Mouse (Mus musculus) heart, adult 2 months (tissue): ENCODE results near the gene Mpg. TPM values are rescaled to one million over a fixed set of nuclear protein-coding genes. Genes with fewer than 3 reads are reported as not detected.

Experiments used
- DNase-seq, 2 experiments: peaks; one replicate each; pipeline ENCODE4 v3.0.0; 2021
- H3K27ac ChIP-seq: fragments of 200-600 bp; 2 replicates; pipeline ENCODE4 v1.8.1; 2022
- H3K27me3 ChIP-seq: fragments of 200-500 bp; 2 replicates; pipeline ENCODE4 v1.6.1; 2012; ENCODE audit warnings: mild to moderate bottlenecking, low read length, inconsistent platforms, mixed read lengths; ENCODE audit not compliant: control insufficient read depth, insufficient read depth
- H3K36me3 ChIP-seq: fragments of 200-500 bp; 2 replicates; pipeline ENCODE4 v1.6.1; 2012; ENCODE audit warnings: low read length, inconsistent platforms; ENCODE audit not compliant: control insufficient read depth, insufficient read depth
- H3K4me1 ChIP-seq: fragments of 200-500 bp; 2 replicates; pipeline ENCODE4 v1.6.1; 2011; ENCODE audit warnings: low read length; ENCODE audit not compliant: control insufficient read depth, insufficient read depth
- H3K4me3 ChIP-seq: fragments of 200-600 bp; 2 replicates; pipeline ENCODE4 v1.8.1; 2022
- H3K79me2 ChIP-seq: fragments of 200-500 bp; replicated peaks from 2 replicates; pipeline ENCODE4 v1.6.1; 2012; ENCODE audit warnings: mild to moderate bottlenecking, inconsistent platforms, low read length, moderate library complexity, mixed read lengths; ENCODE audit not compliant: control insufficient read depth, insufficient read depth
- H3K9ac ChIP-seq: fragments of 200-500 bp; 2 replicates; pipeline ENCODE4 v1.6.1; 2012; ENCODE audit warnings: low read depth, mild to moderate bottlenecking, control low read depth, inconsistent platforms, low read length, mixed read lengths
- CTCF ChIP-seq: fragments of 200-600 bp; IDR thresholded peaks from 2 replicates; pipeline ENCODE4 v1.8.1; 2022; ENCODE audit warnings: antibody characterized with exemption, mild to moderate bottlenecking, moderate library complexity
- EP300 ChIP-seq: fragments of 200-500 bp; IDR thresholded peaks from 2 replicates; pipeline ENCODE4 v1.6.1; 2011; ENCODE audit warnings: low read depth, low read length, control low read depth; ENCODE audit not compliant: insufficient read depth
- POLR2A ChIP-seq: fragments of 200-500 bp; IDR thresholded peaks from 2 replicates; pipeline ENCODE4 v1.6.1; 2011; ENCODE audit warnings: mild to moderate bottlenecking, low read depth, low read length, control low read depth; ENCODE audit not compliant: insufficient read depth
- WGBS: fragments of 180-500 bp; shearing (Covaris S2); methylation state at CpG from one replicate; pipeline ENCODE4 v1.1.7; 2018; 5-methylcytosine and 5-hydroxymethylcytosine counted together
- intact Hi-C: fragments of 180-260 bp; cut with DNase I; formaldehyde crosslinking; loops from one replicate; pipeline ENCODE4 v1.15.1; 2025
- polyA plus RNA-seq: library from polyadenylated mRNA; depleted of rRNA; stranded (reverse); fragments of >200 nt; gene quantifications from 2 replicates; pipeline ENCODE4 v1.2.3, GENCODE M21; 2012
- total RNA-seq, 2 experiments: library from RNA; stranded (reverse); gene quantifications; 2 replicates each; pipeline ENCODE4 v1.2.3; 2021

Mpg gene
- total and polyA plus RNA-seq, 3 experiments, result 5.1 to 6.2 (median 5.2) TPM

DNA sequence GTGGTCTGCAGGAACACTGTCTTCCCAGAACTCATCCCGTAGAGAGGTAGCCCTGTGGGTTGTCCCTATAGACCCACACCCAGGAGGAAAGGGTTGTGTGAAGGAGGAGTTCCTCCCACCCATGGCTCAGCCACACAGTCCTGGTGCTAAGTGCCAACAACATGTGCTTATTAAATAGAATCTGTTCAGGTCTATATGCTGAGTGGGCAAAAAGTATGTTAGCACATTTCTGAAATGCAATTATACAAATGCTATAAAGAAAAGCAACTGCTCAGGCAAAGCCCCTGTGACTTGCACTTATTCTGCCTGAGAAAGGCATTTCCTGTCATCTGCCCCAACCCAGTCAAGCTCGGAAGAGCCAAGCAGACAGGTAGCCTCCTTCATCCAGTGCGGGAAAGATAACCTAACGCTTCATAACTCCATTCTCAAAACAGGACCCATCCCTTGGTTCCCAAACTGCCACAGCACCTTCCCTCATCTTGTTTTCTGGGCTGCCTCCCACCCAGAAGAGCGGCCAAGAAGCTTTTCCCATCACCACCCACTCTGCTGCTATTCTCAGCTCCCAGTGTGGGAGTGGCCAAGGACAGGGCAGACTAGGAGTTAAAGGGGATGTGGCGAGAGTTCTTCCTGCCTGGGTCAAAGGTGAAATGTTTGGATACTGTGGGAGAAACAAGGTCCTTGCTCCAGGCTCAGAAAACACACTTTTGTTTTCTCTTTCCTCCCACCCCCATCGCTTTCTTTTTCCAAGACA is 17.1 kb downstream of the Mpg start:
- Histone ChIP-seq H3K4me1 (peaks cover 8% of the 10 kb centered on the region), H3K79me2 (no peaks in the 10 kb centered on the region), H3K9ac (no peak overlapping the region), H3K27me3 (no peaks in the 10 kb centered on the region), H3K27ac (peak overlapping the region; percentile 39), H3K4me3 (no peak overlapping the region), H3K36me3 (no peaks in the 10 kb centered on the region)
- DNase-seq, result no peak
- TF ChIP-seq EP300, result no peak
- no peak for TF ChIP-seq POLR2A
- TF ChIP-seq CTCF, result no peak
- intact Hi-C loops, result no loop called here
- 38% methylated on average over 7 of the region's 7 CpGs for WGBS

GRCm38 (mm10) chr11:32244064-32244463 is 17.8 kb downstream of the Mpg start:
- peak in 1 of 2 experiments; percentile 46 for DNase-seq

GRCm38 (mm10) chr11:32244617-32245016 is 18.3 kb downstream of the Mpg start:
- H3K4me1 ChIP-seq, result peaks cover 8% of the 10 kb centered on the region
- H3K27ac ChIP-seq, result peak overlapping the region; percentile 54
- intact Hi-C loops, result no loop called here
- H3K9ac ChIP-seq, result no peak overlapping the region
- DNase-seq, result no peak
- H3K79me2 ChIP-seq, result no peaks in the 10 kb centered on the region
- H3K36me3 ChIP-seq, result no peaks in the 10 kb centered on the region
- H3K27me3 ChIP-seq, result no peaks in the 10 kb centered on the region
- WGBS, result 84% methylated on average over 1 of the region's 1 CpGs
- TF ChIP-seq POLR2A (no peak), EP300 (no peak), CTCF (no peak)
- H3K4me3 ChIP-seq, result no peak overlapping the region

More at GRCm38 (mm10) chr11:32244064-32244463, 17.8 kb downstream of the Mpg start:
- intact Hi-C loops, result no loop called here
- Histone ChIP-seq H3K27me3 (no peaks in the 10 kb centered on the region), H3K4me1 (peaks cover 8% of the 10 kb centered on the region), H3K79me2 (no peaks in the 10 kb centered on the region), H3K4me3 (no peak overlapping the region), H3K27ac (peak overlapping the region; percentile 54), H3K9ac (no peak overlapping the region), H3K36me3 (no peaks in the 10 kb centered on the region)
- 42% methylated on average over 3 of the region's 3 CpGs for WGBS
- TF ChIP-seq EP300 (no peak), CTCF (no peak)

DNA sequence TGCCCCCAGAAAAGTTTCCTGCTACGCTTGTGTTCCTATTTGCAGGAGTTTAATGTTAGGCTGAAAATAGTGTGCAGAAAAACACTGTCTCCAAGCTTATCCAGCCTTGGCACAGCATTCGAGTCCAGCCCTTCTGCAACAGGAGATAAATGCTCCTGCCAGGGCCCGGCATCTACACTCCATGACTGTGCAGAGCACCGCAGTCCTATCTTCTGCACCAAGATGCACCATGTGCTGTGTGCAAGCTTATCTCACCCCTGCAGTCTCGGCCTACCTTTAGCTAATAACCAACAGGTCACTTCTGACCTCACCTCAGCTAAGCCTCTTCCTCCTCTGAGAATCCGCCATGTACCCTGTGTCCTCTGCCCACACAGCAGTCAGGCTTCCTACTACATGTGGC is 19.3 kb downstream of the Mpg start:
- H3K27me3 ChIP-seq, result no peaks in the 10 kb centered on the region
- intact Hi-C loops, result no loop called here
- H3K36me3 ChIP-seq, result no peaks in the 10 kb centered on the region
- no peak overlapping the region; the same call in 1 of the 2 replicates for H3K27ac ChIP-seq
- no peak overlapping the region for H3K4me3 ChIP-seq
- TF ChIP-seq EP300, result no peak
- DNase-seq, result no peak
- peaks cover 8% of the 10 kb centered on the region for H3K4me1 ChIP-seq
- 73% methylated on average over 6 of the region's 6 CpGs for WGBS
- H3K9ac ChIP-seq, result no peak overlapping the region
- H3K79me2 ChIP-seq, result no peaks in the 10 kb centered on the region

GRCm38 (mm10) chr11:32247068-32247467 is 20.8 kb downstream of the Mpg start:
- Histone ChIP-seq H3K79me2 (no peaks in the 10 kb centered on the region), H3K4me1 (peaks cover 8% of the 10 kb centered on the region), H3K4me3 (no peak overlapping the region), H3K27ac (no peak overlapping the region), H3K9ac (no peak overlapping the region), H3K27me3 (no peaks in the 10 kb centered on the region), H3K36me3 (no peaks in the 10 kb centered on the region)
- peak; percentile 30 for TF ChIP-seq CTCF
- TF ChIP-seq EP300, result no peak
- TF ChIP-seq POLR2A, result no peak
- DNase-seq, result no peak
- intact Hi-C loops, result no loop called here

DNA sequence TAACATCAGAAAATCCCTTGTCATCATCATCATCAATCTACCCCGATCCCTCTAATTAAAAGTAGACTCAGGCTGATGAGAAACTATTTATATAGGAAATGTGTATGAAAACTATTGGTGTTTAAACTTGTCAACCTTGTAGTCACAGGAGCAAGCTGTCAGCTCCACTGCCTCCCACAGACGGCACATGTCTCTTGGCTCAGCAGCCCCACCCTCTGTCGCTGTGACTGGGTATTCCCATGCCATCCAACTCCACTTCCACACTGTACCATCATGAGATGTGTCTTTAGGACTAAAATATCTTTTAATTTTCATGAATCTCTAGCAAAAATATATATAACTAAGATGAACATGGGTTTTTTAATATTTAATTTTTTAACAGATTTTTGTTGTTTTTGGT is 22.0 kb downstream of the Mpg start:
- TF ChIP-seq CTCF, result no peak
- TF ChIP-seq EP300, result no peak
- no peak for TF ChIP-seq POLR2A
- Histone ChIP-seq H3K9ac (no peak overlapping the region), H3K79me2 (no peaks in the 10 kb centered on the region), H3K36me3 (no peaks in the 10 kb centered on the region), H3K4me3 (no peak overlapping the region), H3K27ac (no peak overlapping the region), H3K4me1 (peaks cover 5% of the 10 kb centered on the region), H3K27me3 (no peaks in the 10 kb centered on the region)
- WGBS, result 83% methylated on average over 3 of the region's 3 CpGs
- intact Hi-C loops, result no loop called here
- DNase-seq, result no peak
